In the genomic region with DNA sequence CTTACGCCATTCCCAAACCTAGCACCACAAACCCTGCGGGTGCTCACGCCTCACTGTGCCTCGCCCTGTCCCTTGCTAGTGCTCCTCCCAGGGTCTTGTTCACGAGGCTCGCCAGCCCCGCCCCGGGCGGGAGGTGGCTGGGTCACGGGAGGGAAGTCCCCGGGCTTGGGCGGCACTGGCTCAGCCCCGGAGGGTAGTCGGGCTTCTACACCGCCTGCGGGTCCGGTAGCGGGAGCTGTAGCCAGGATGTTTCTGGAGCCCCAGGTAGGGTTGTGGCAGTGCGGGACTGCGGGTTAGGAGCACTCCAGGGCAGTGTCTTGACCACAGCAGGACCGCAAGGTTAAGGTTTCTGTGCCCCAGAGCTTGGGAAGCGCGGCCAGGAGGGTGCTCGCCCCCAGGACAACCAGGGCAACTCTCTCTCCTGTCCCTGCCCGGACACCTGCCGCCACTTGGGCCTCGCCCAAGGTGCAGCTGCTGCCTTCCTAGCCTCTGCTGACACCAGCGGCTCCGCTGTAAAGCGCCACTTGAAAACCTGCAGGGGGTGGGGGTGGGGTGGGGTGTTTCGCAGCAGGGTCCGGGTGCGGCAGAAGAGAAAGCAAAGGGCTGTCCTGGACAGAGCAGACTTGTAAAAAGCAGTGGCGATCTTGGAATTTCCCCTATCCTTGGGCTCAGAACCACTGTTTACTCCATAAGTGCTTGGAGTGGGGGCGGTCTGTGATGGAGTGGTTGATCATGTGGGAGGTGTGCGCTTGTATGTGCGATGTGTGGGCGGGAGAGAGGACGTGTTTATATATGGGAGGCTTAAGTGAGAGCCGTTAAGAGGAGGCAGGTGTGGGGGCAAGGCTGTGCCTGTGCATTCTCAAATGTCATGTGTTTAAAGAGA, we compare ENCODE assay signal across 8 mouse cellular contexts. TPM values are rescaled to one million over a fixed set of nuclear protein-coding genes. Genes with fewer than 3 reads are reported as not detected.
DNase-seq lines count a peak whose midpoint lies in the region; ATAC-seq and TF ChIP-seq lines count a peak whose summit lies in the region.

No protein-coding gene starts in this region.

- H3K36me3 ChIP-seq in C2C12 (ENCODE audit: control insufficient read depth, insufficient read depth), result no peaks in the 10 kb centered on the region
- no peaks in the 10 kb centered on the region for H3K36me3 ChIP-seq in heart, embryonic 13.5 days
- H3K36me3 ChIP-seq in lung, embryonic 16.5 days (ENCODE audit: control insufficient read depth, insufficient read depth, low read length), result no peaks in the 10 kb centered on the region

- H3K4me1 ChIP-seq in heart, embryonic 13.5 days, result peaks cover 22% of the 10 kb centered on the region
- H3K4me1 ChIP-seq in lung, embryonic 16.5 days (replicated peaks; ENCODE audit: control insufficient read depth, insufficient read depth, low read length), result peaks cover 26% of the 10 kb centered on the region

- peak; percentile 68 for DNase-seq in Muller cell, postnatal 12 days (ENCODE audit: inconsistent ontology term)
- DNase-seq in embryo, embryonic 10 days (ENCODE audit: low spot score), result peak; percentile 34
- DNase-seq in kidney, postnatal 14 days, result peak; percentile 44
- DNase-seq in adipocyte (ENCODE audit: low spot score), result no peak

- no peaks in the 10 kb centered on the region for H3K9me3 ChIP-seq in heart, embryonic 13.5 days
- no peaks in the 10 kb centered on the region for H3K9me3 ChIP-seq in lung, embryonic 16.5 days (ENCODE audit: control insufficient read depth, low read length)

- no peak overlapping the region for H3K27ac ChIP-seq in heart, embryonic 13.5 days (replicated peaks)
- peak overlapping the region; percentile 82 for H3K27ac ChIP-seq in lung, embryonic 16.5 days (ENCODE audit: low read length)

- TF ChIP-seq CTCF in C2C12 (IDR thresholded peaks at IDR 0.05; ENCODE audit: control insufficient read depth, insufficient read depth, insufficient read length), result no peak

- WGBS in heart, embryonic 13.5 days, result under 1% methylated on average over 40 of the region's 40 CpGs
- WGBS in lung, embryonic 16.5 days, result under 1% methylated on average over 40 of the region's 40 CpGs

- H3K9ac ChIP-seq in heart, embryonic 13.5 days, result peak overlapping the region; percentile 77
- peak overlapping the region; percentile 72 for H3K9ac ChIP-seq in lung, embryonic 16.5 days (ENCODE audit: low read length)

- H3K79me2 ChIP-seq in C2C12 (ENCODE audit: control insufficient read depth, insufficient read depth), result no peaks in the 10 kb centered on the region

- peak; percentile 52; the same call in 1 of the 2 replicates for ATAC-seq in heart, embryonic 13.5 days (ENCODE audit: extremely low read depth, insufficient number of reproducible peaks, low FRiP score, low TSS enrichment)
- peak; percentile 84 for ATAC-seq in lung, embryonic 16.5 days (ENCODE audit: low read depth)
- ATAC-seq in neutrophil, adult 5-6 weeks (ENCODE audit: extremely low read depth, insufficient number of reproducible peaks, low FRiP score, poor library complexity, severe bottlenecking), result peak; percentile 13; the same call in 1 of the 2 replicates

- H3K4me2 ChIP-seq in heart, embryonic 13.5 days, result peak overlapping the region; percentile 98
- peak overlapping the region; percentile 86 for H3K4me2 ChIP-seq in lung, embryonic 16.5 days (ENCODE audit: low read depth, low read length)

- peak overlapping the region; percentile 37 for H3ac ChIP-seq in C2C12 (ENCODE audit: control insufficient read depth, insufficient read length, low read depth)

- no peaks in the 10 kb centered on the region for H3K79me3 ChIP-seq in C2C12 (ENCODE audit: low read depth)

- H3K27me3 ChIP-seq in C2C12 (ENCODE audit: control insufficient read depth, insufficient read depth, insufficient read length), result peaks cover 3% of the 10 kb centered on the region
- peaks cover 56% of the 10 kb centered on the region for H3K27me3 ChIP-seq in heart, embryonic 13.5 days (replicated peaks)
- peaks cover 14% of the 10 kb centered on the region for H3K27me3 ChIP-seq in lung, embryonic 16.5 days (ENCODE audit: control insufficient read depth, insufficient read depth, low read depth, low read length)

- H3K4me3 ChIP-seq in C2C12 (ENCODE audit: insufficient read depth, poor library complexity, severe bottlenecking), result peak overlapping the region; percentile 6
- H3K4me3 ChIP-seq in heart, embryonic 13.5 days, result peak overlapping the region; percentile 61
- H3K4me3 ChIP-seq in lung, embryonic 16.5 days (ENCODE audit: low read length), result peak overlapping the region; percentile 61

TF ChIP-seq in C2C12, 6 proteins besides CTCF, POLR2A, EP300 and RAD21:
- no peak for TF ChIP-seq MYOG (IDR thresholded peaks at IDR 0.05; ENCODE audit: control insufficient read depth, extremely low read depth, insufficient read length)
- no peak for TF ChIP-seq FOSL1 (IDR thresholded peaks at IDR 0.05; ENCODE audit: insufficient read depth, low read length, poor library complexity, severe bottlenecking)
- TF ChIP-seq MYOD1 (IDR thresholded peaks at IDR 0.05; ENCODE audit: control insufficient read depth, insufficient read length, low read depth), result no peak
- TF ChIP-seq CEBPB (IDR thresholded peaks at IDR 0.05; ENCODE audit: low read depth), result no peak
- TF ChIP-seq USF1 (IDR thresholded peaks at IDR 0.05; ENCODE audit: low read depth), result no peak
- no peak for TF ChIP-seq MAX (IDR thresholded peaks at IDR 0.05)
TF ChIP-seq in C2C12: peak in this region for 0.

RNA-seq across cellular contexts. Expression of gene Rasgef1a, which starts 55.2 kb away (rescaled TPM):
- 0.09 TPM for polyA plus RNA-seq in C2C12 (2012; fragmentation: generic; extraction: Trizol)
- 0.32 and 0.38 TPM in 2 replicates for polyA plus RNA-seq in heart, embryonic 13.5 days (2015; fragmentation: Nextera tagmentation; extraction: Ambion mirVana)
- polyA plus RNA-seq in lung, embryonic 16.5 days (2015; fragmentation: Nextera tagmentation; extraction: Ambion mirVana), result 6.1 and 6.3 TPM in 2 replicates
- total RNA-seq in neutrophil, adult 5-6 weeks (2017), result 0.25 and 0.70 TPM in 2 replicates

Comparison
In these comparisons a context has a peak if more than half of its experiments do, and no peak if none do; other contexts are left out.
1. H3K4me3 ChIP-seq: peak in every context shown above with its lines; median percentile 61 in heart, embryonic 13.5 days; 61 in lung, embryonic 16.5 days; 6 in C2C12.
2. ATAC-seq: peak in every context shown above with its lines; median percentile 84 in lung, embryonic 16.5 days; 52 in heart, embryonic 13.5 days; 13 in neutrophil, adult 5-6 weeks.